Mouse (Mus musculus): Measurements from ENCODE around the gene Tpx2.

GRCm38 (mm10) chr2:152821566-152821965 lies 26.2 kb upstream of the Tpx2 start:
- no peak for TF ChIP-seq CTCF (IDR thresholded peaks at IDR 0.05; ENCODE audit: control insufficient read depth, insufficient read depth, insufficient read length)
- TF ChIP-seq FOSL1 (IDR thresholded peaks at IDR 0.05; ENCODE audit: insufficient read depth, low read length, poor library complexity, severe bottlenecking) = no peak

All from C2C12 (cell line).